Mouse (Mus musculus): ENCODE results near the gene Clec4a2. TPM values are rescaled to one million over a fixed set of nuclear protein-coding genes. Genes with fewer than 3 reads are reported as not detected.

The Clec4a2 gene
- polyA plus RNA-seq (2012; rRNA removed), result 0.66 and 0.95 TPM in 2 replicates

DNA sequence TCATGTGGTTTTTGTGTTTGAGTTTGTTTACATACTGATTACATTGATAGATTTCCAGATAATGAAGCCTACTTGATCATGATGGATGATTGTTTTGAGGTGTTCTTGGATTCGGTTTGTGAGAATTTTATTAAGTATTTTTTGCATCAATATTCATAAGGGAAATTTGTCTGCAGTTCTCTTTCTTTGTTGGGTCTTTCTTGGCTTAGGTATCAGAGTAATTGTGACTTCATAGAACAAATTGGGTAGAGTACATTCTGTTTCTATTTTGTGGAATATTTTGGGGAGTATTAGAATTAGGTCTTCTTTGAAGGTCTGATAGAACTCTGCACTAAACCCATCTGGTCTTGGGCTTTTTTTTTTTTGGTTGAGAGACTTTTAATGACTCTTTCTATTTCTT, at the start of gene Clec4a2:
Gene Clec4a2 (plus strand): TSS at position 301 of the 400 bp plus-strand sequence.

GRCm38 (mm10) chr6:123172593-123172992, 66.4 kb downstream of the Clec4a2 start, which contains the start of gene Clec4b2:
Gene Clec4b2, plus strand, starts transcription at chr6:123172893.

Other genes starting within 250 kb of the Clec4a2 start
- 110 and 116 TPM in 2 replicates for gene Necap1, start 232.0 kb upstream of the Clec4a2 start, polyA plus RNA-seq (2012; rRNA removed)
- gene Clec4a1, start 184.6 kb upstream of the Clec4a2 start, polyA plus RNA-seq (2012; rRNA removed), result 0.60 and 0.64 TPM in 2 replicates
- 0.20 and 0.23 TPM in 2 replicates for gene Clec4a3, start 153.9 kb upstream of the Clec4a2 start, polyA plus RNA-seq (2012; rRNA removed)
- gene Clec4a4, start 116.1 kb upstream of the Clec4a2 start, polyA plus RNA-seq (2012; rRNA removed), result not detected in 2 replicates
- gene Clec4b1, start 56.5 kb upstream of the Clec4a2 start, polyA plus RNA-seq (2012; rRNA removed), result not detected in 2 replicates
- gene Clec4b2, start 66.5 kb downstream of the Clec4a2 start, polyA plus RNA-seq (2012; rRNA removed), result not detected in 2 replicates
- 0.29 and 0.48 TPM in 2 replicates for gene Clec4n, start 123.4 kb downstream of the Clec4a2 start, polyA plus RNA-seq (2012; rRNA removed)
- 0.12 and 0.17 TPM in 2 replicates for gene Clec4d, start 155.7 kb downstream of the Clec4a2 start, polyA plus RNA-seq (2012; rRNA removed)
- gene Clec4e, start 183.4 kb downstream of the Clec4a2 start, polyA plus RNA-seq (2012; rRNA removed), result 0.08 TPM in 1 of 2 replicates, not detected in the other
- not detected in 2 replicates for gene Vmn2r19, start 201.9 kb downstream of the Clec4a2 start, polyA plus RNA-seq (2012; rRNA removed)